Mouse (Mus musculus): Measurements from ENCODE around the gene Btg1. TPM values are rescaled to one million over a fixed set of nuclear protein-coding genes. Genes with fewer than 3 reads are reported as not detected.

Gene Btg1
- polyA plus RNA-seq, 1 experiment from 2014 or later = 36.6 TPM

DNA sequence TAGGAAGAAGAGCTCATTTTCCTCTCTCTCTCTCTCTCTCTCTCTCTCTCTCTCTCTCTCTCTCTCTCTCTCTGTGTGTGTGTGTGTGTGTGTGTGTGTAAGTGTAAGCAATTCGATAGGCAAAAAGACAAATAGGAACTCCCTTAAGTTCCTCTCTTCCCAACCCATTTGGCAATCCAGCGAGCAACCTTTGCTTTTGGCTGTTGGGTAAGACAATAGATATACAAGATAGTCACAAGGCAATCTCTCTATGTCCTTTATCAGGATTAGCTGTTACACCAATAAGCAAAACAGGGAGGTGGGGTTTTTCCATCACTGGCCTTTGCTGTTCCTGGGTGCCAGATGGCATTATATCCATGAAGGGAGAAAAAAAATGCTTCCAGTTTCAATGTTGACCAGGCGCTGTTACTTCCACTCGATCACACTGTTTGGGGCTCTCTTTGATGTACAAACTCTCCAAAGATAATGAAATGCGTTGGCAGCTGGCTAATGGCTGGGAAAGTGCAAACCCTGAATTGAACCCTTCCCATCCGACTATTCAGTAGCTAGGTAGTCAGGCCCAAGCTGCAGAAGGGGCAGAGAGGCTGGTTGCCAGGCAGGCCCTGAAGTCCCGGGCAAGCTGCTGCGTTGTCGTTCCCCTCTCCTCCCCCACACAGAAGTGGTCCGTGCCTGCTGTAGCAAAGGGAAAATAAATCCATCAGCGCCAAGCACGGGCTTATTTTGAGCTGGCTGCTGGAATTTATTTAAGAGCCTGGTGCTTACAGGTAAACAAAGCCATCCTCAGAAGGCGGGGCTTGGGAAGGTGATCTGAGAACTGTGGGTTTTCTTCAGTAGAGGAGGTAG, 29.4 kb downstream of the Btg1 start:
- Histone ChIP-seq H3K9ac (ENCODE audit: low read depth, low read length) (no peak overlapping the region), H3K36me3 (ENCODE audit: control insufficient read depth, insufficient read depth, low read length) (no peaks in the 10 kb centered on the region), H3K27me3 (ENCODE audit: control insufficient read depth, insufficient read depth, low read length) (no peaks in the 10 kb centered on the region), H3K9me3 (replicated peaks; ENCODE audit: control insufficient read depth, low read length) (no peaks in the 10 kb centered on the region), H3K4me3 (ENCODE audit: low read depth, low read length) (0 out of 2 replicates have a peak overlapping the region, but pooled peaks have one; percentile 9), H3K4me2 (peak overlapping the region; percentile 50), H3K4me1 (ENCODE audit: control insufficient read depth, insufficient read depth, low read length) (peaks cover 7% of the 10 kb centered on the region), H3K27ac (ENCODE audit: low read depth, low read length) (no peak overlapping the region)
- ATAC-seq (replicated peaks; ENCODE audit: insufficient number of reproducible peaks, low FRiP score, low TSS enrichment) = no peak
- WGBS (ENCODE audit: insufficient replicate concordance) = 23% methylated on average over 13 of the region's 13 CpGs

DNA sequence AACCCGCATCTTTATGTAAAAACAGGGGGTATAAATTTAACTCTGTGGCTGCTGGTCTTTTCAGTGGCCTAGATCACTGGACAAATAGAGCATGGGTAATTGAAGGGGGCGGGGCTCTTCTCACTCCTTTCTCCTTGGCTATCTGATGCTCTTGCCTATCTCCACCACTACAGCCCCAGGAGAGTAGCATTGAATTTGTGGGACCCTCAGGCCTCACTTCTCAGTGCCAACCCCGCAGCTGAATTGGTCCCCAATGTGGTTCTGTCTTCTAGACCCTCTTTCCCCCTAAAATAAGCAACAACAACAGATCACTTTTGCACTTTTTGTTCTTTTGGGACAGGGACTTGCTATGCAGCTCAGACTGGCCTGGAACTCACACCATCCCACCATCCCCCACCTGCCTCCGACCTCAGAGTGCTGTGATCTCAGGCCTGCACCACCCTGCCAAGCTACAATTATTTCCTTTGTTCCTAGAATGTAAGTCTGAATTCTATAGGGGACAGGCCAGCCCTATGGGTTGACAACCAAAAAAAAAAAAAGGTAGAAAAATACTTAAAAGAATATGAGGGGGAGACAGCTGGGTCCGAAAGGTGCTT, 30.2 kb downstream of the Btg1 start:
- Histone ChIP-seq H3K27ac (ENCODE audit: low read depth, low read length) (no peak overlapping the region), H3K9ac (ENCODE audit: low read depth, low read length) (no peak overlapping the region), H3K4me3 (ENCODE audit: low read depth, low read length) (0 out of 2 replicates have a peak overlapping the region, but pooled peaks have one; percentile 9), H3K36me3 (ENCODE audit: control insufficient read depth, insufficient read depth, low read length) (no peaks in the 10 kb centered on the region), H3K4me1 (ENCODE audit: control insufficient read depth, insufficient read depth, low read length) (peaks cover 7% of the 10 kb centered on the region), H3K4me2 (peak overlapping the region; percentile 50), H3K27me3 (ENCODE audit: control insufficient read depth, insufficient read depth, low read length) (no peaks in the 10 kb centered on the region), H3K9me3 (replicated peaks; ENCODE audit: control insufficient read depth, low read length) (no peaks in the 10 kb centered on the region)
- 40% methylated on average over 5 of the region's 5 CpGs for WGBS (ENCODE audit: insufficient replicate concordance)
- no peak for ATAC-seq (replicated peaks; ENCODE audit: insufficient number of reproducible peaks, low FRiP score, low TSS enrichment)

DNA sequence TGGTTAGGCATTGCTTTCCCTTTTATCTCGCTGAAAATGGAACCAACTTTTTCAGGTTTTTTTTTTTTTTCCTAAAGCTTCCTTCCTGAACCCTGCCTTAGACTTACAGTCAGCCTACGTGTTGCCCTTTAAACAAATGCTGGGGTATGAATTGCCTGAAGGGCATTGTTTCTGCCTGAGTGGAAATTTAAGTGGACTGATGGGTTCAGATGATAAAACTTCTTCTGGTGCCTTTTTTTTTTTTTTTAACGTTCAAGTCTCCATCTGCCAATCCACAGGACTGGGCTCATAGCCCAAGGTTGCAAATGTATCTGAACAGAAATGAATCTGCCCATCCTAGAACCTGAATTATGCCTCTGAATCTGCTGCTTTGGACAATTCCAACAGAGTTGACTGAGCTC, 31.4 kb downstream of the Btg1 start:
- no peak overlapping the region for H3K4me3 ChIP-seq (ENCODE audit: low read depth, low read length)
- peaks cover 7% of the 10 kb centered on the region for H3K4me1 ChIP-seq (ENCODE audit: control insufficient read depth, insufficient read depth, low read length)
- H3K27me3 ChIP-seq (ENCODE audit: control insufficient read depth, insufficient read depth, low read length) = no peaks in the 10 kb centered on the region
- H3K4me2 ChIP-seq = no peak overlapping the region
- H3K36me3 ChIP-seq (ENCODE audit: control insufficient read depth, insufficient read depth, low read length) = no peaks in the 10 kb centered on the region
- no peaks in the 10 kb centered on the region for H3K9me3 ChIP-seq (replicated peaks; ENCODE audit: control insufficient read depth, low read length)
- ATAC-seq (replicated peaks; ENCODE audit: insufficient number of reproducible peaks, low FRiP score, low TSS enrichment) = no peak
- WGBS (ENCODE audit: insufficient replicate concordance) = 48% methylated on average over 3 of the region's 3 CpGs
- H3K27ac ChIP-seq (ENCODE audit: low read depth, low read length) = no peak overlapping the region
- no peak overlapping the region for H3K9ac ChIP-seq (ENCODE audit: low read depth, low read length)

DNA sequence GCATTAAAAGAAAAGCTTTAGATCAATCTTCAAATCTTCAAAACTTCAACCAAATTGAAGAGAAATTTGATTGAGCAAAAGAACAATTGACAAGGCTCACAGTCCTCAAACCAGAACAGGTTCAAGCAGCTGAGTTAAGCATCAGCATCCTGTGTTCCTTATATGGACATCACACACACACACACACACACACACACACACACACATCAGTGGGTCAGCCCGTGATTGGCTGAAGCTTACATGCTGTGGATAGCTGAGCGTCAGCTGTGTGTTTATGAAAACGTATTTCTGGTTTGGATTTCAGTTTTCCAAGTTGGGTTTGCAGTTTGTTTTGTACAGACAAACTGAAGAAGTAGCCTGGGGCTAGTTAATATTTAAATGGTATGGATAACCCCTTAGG, 32.7 kb downstream of the Btg1 start:
- H3K4me2 ChIP-seq = no peak overlapping the region
- no peak overlapping the region for H3K9ac ChIP-seq (ENCODE audit: low read depth, low read length)
- no peaks in the 10 kb centered on the region for H3K27me3 ChIP-seq (ENCODE audit: control insufficient read depth, insufficient read depth, low read length)
- no peak overlapping the region for H3K27ac ChIP-seq (ENCODE audit: low read depth, low read length)
- no peaks in the 10 kb centered on the region for H3K36me3 ChIP-seq (ENCODE audit: control insufficient read depth, insufficient read depth, low read length)
- no peaks in the 10 kb centered on the region for H3K9me3 ChIP-seq (replicated peaks; ENCODE audit: control insufficient read depth, low read length)
- ATAC-seq (replicated peaks; ENCODE audit: insufficient number of reproducible peaks, low FRiP score, low TSS enrichment) = no peak
- H3K4me3 ChIP-seq (ENCODE audit: low read depth, low read length) = no peak overlapping the region
- H3K4me1 ChIP-seq (ENCODE audit: control insufficient read depth, insufficient read depth, low read length) = peaks cover 7% of the 10 kb centered on the region
- 78% methylated on average over 3 of the region's 3 CpGs for WGBS (ENCODE audit: insufficient replicate concordance)

DNA sequence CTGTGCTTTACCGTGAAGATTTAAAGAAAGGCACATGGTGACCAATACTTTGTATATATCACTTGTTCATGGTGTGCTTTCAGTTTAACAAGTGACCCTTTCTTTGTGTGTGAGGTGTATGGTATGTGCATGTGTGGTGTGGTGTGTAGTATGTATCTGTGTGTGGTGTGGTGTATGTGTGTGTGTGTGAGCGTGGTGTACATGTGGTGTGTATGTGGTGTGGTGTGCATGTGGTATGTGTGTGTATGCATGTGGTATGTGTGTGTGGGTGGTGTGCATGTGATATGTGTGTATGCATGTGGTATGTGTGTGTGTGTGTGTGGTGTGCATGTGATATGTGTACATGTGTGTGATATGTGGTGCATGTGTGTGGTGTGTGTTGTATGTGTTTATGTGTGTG, 35.6 kb downstream of the Btg1 start:
- H3K9ac ChIP-seq (ENCODE audit: low read depth, low read length) = no peak overlapping the region
- H3K9me3 ChIP-seq (replicated peaks; ENCODE audit: control insufficient read depth, low read length) = no peaks in the 10 kb centered on the region
- no peaks in the 10 kb centered on the region for H3K4me1 ChIP-seq (ENCODE audit: control insufficient read depth, insufficient read depth, low read length)
- no peak overlapping the region for H3K27ac ChIP-seq (ENCODE audit: low read depth, low read length)
- H3K4me2 ChIP-seq = no peak overlapping the region
- H3K27me3 ChIP-seq (ENCODE audit: control insufficient read depth, insufficient read depth, low read length) = no peaks in the 10 kb centered on the region
- no peak overlapping the region for H3K4me3 ChIP-seq (ENCODE audit: low read depth, low read length)
- no peaks in the 10 kb centered on the region for H3K36me3 ChIP-seq (ENCODE audit: control insufficient read depth, insufficient read depth, low read length)
- 87% methylated on average over 2 of the region's 2 CpGs for WGBS (ENCODE audit: insufficient replicate concordance)
- no peak for ATAC-seq (replicated peaks; ENCODE audit: insufficient number of reproducible peaks, low FRiP score, low TSS enrichment)

DNA sequence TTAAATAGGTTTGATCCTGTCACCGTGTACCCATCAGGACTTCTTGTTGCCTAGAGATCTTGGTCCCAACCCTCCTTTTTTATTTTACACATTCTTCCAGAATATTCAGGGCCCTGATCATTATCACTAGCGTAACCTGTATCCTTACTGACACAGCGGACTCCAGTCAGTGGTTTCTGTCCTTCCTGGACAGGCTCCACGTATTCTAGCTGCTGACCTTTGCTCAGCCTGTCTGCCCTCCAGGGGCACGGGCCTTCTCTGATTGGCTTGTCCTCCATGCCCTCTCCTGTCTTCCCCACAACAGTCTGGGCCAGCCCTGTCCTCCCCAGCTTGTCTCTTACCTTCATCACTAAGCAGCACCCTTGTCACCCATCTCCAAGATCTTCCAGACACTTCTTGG, 36.2 kb downstream of the Btg1 start:
- ATAC-seq (replicated peaks; ENCODE audit: insufficient number of reproducible peaks, low FRiP score, low TSS enrichment) = no peak
- Histone ChIP-seq H3K27ac (ENCODE audit: low read depth, low read length) (no peak overlapping the region), H3K9ac (ENCODE audit: low read depth, low read length) (no peak overlapping the region), H3K4me1 (ENCODE audit: control insufficient read depth, insufficient read depth, low read length) (no peaks in the 10 kb centered on the region), H3K4me3 (ENCODE audit: low read depth, low read length) (no peak overlapping the region), H3K36me3 (ENCODE audit: control insufficient read depth, insufficient read depth, low read length) (no peaks in the 10 kb centered on the region), H3K4me2 (no peak overlapping the region), H3K9me3 (replicated peaks; ENCODE audit: control insufficient read depth, low read length) (no peaks in the 10 kb centered on the region), H3K27me3 (ENCODE audit: control insufficient read depth, insufficient read depth, low read length) (no peaks in the 10 kb centered on the region)
- WGBS (ENCODE audit: insufficient replicate concordance) = 80% methylated on average over 5 of the region's 5 CpGs

DNA sequence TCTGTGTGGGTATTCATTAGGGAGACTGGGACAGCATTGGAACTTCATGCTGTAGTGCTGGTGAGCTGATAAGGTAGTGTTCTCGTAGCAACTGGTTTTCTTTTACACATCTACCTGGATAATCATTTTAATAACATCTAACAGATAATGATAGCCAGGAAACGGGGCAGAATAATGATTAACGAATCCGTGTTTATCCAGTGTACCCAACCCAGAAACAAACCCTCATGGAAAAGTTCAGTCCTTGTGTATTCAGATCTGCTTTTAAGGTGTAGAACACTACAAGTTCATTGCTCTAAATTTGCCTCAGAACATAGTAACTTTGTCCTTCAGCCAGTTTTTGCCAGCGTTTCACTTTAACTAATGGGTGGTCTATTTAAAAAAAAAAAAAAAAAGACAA, 37.3 kb downstream of the Btg1 start:
- ATAC-seq (replicated peaks; ENCODE audit: insufficient number of reproducible peaks, low FRiP score, low TSS enrichment) = no peak

DNA sequence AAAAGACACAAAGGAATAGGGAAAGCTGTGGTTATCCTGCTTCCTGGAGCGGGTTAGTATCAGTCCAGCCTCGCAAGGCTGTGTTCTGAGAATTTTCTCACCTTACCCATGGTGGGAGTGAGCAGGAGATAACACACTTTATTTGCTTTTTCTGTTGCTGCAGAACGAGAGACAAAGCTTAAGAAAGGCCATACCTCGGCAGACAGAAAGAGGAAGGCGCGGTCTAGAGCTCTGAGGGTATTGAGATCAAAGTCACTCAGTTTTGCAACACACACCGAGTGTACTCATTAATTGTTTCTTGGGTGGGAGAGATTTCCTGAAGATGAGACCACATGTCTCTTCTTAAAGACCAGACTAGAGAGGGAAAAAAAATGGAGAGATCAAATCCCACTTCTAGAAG, 37.8 kb downstream of the Btg1 start:
- WGBS (ENCODE audit: insufficient replicate concordance) = 51% methylated on average over 7 of the region's 7 CpGs
- no peak for ATAC-seq (replicated peaks; ENCODE audit: insufficient number of reproducible peaks, low FRiP score, low TSS enrichment)
- no peak overlapping the region for H3K4me3 ChIP-seq (ENCODE audit: low read depth, low read length)

More for the DNA sequence above, 37.3 kb downstream of the Btg1 start:
- Histone ChIP-seq H3K27me3 (ENCODE audit: control insufficient read depth, insufficient read depth, low read length) (no peaks in the 10 kb centered on the region), H3K36me3 (ENCODE audit: control insufficient read depth, insufficient read depth, low read length) (no peaks in the 10 kb centered on the region), H3K4me1 (ENCODE audit: control insufficient read depth, insufficient read depth, low read length) (no peaks in the 10 kb centered on the region), H3K9me3 (replicated peaks; ENCODE audit: control insufficient read depth, low read length) (no peaks in the 10 kb centered on the region), H3K4me2 (no peak overlapping the region), H3K27ac (ENCODE audit: low read depth, low read length) (no peak overlapping the region), H3K9ac (ENCODE audit: low read depth, low read length) (no peak overlapping the region), H3K4me3 (ENCODE audit: low read depth, low read length) (no peak overlapping the region)
- WGBS (ENCODE audit: insufficient replicate concordance) = 71% methylated on average over 5 of the region's 5 CpGs

More for the DNA sequence above, 37.8 kb downstream of the Btg1 start:
- H3K9ac ChIP-seq (ENCODE audit: low read depth, low read length) = no peak overlapping the region
- no peaks in the 10 kb centered on the region for H3K4me1 ChIP-seq (ENCODE audit: control insufficient read depth, insufficient read depth, low read length)
- H3K36me3 ChIP-seq (ENCODE audit: control insufficient read depth, insufficient read depth, low read length) = no peaks in the 10 kb centered on the region
- no peak overlapping the region for H3K27ac ChIP-seq (ENCODE audit: low read depth, low read length)
- H3K9me3 ChIP-seq (replicated peaks; ENCODE audit: control insufficient read depth, low read length) = no peaks in the 10 kb centered on the region
- H3K4me2 ChIP-seq = no peak overlapping the region
- H3K27me3 ChIP-seq (ENCODE audit: control insufficient read depth, insufficient read depth, low read length) = no peaks in the 10 kb centered on the region

All from heart, embryonic 11.5 days (tissue).